Mouse (Mus musculus) lung, adult 2 months (tissue): ENCODE measurements around the gene Ift122.

Source experiments
- CTCF ChIP-seq: fragments of 200-500 bp; IDR thresholded peaks from 2 replicates; pipeline ENCODE4 v1.5.1; 2011; ENCODE audit warnings: mild to moderate bottlenecking, low read length, control low read depth; ENCODE audit not compliant: insufficient read depth
- POLR2A ChIP-seq: fragments of 200-500 bp; IDR thresholded peaks from 2 replicates; pipeline ENCODE4 v1.6.1; 2011; ENCODE audit warnings: low read depth, mild to moderate bottlenecking, control low read depth, low read length, borderline replicate concordance; ENCODE audit errors: extremely low read depth

DNA sequence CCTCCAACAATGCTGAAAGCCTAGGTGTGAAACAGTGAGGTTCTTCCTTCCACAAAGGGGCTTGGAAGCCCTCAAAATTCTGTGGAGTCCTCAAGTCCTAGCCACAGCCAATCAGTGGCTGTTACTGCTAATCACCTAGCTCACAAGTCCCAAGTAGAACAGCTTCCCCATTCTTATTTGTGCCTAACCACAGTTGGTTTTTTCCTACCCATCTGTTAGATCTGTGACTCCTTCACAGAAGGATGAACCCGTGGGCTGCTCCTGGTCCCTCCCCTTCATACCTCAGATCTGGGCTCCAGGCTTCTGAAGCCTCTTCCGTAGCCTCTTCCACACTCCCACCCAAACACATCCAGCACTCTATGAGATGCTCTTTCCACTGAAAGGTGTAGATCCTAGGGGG, 53.6 kb downstream of the Ift122 start:
- TF ChIP-seq CTCF (no peak), POLR2A (no peak)
